Mouse (Mus musculus): ENCODE data around the gene Pigq.

GRCm38 (mm10) chr17:25879261-25879660 is 65.5 kb downstream of the Pigq start:
- TF ChIP-seq POLR2A (IDR thresholded peaks at IDR 0.05; ENCODE audit: extremely low read depth, insufficient read depth, low read length) (no peak), CTCF (IDR thresholded peaks at IDR 0.05; ENCODE audit: extremely low read depth, insufficient read depth, low read length) (peak; percentile 53)
